Comparison of ENCODE assay signal across 9 mouse cellular contexts in the genomic region with DNA sequence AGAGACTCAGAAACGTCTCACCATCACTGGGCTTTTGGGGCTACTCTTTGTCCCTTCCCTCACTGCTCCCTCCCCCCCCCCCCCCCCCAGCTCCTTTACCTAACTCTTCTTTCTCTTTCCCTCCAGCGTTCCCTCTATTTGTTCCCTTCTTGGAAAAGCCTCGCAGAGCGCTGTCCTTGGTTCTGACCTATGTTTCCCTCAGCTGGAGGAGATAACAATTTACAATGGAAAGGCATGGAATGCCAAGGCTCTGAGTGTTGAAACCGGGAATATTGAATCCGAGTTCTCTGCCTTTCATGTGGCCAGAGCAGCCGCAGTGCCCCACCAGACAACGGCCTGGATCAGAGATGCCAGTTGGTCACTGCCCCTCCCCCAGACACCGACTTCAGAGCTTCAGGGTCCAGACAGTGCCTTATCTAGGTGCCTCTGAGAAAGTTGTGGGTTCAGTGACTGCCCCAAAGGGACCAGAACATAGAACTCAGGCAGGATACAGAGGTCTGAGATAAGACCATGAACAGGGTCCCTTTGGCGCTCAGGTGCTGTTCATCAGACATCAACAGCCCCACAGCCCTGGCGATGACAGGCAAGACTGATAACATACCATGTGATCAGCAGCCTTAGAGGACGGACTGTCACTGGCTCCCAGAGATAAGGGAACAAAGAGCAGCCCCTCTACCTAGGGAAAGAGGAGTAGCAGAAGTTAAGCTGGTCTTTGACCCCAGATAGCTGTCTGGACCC. TPM values are rescaled to one million over a fixed set of nuclear protein-coding genes. Genes with fewer than 3 reads are reported as not detected.
DNase-seq lines count a peak whose midpoint lies in the region; ATAC-seq and TF ChIP-seq lines count a peak whose summit lies in the region.
"Had no signal": no experiment of that assay in that cellular context is flagged by ENCODE, and none has a peak within 500 bp of the region (broad histone marks: within the 10 kb centered on the region; RNA-seq: fewer than 3 reads in every experiment).

No protein-coding gene starts in this region.

- no peak for TF ChIP-seq POLR2A in lung, adult 2 months (IDR thresholded peaks at IDR 0.05; ENCODE audit: borderline replicate concordance, extremely low read depth, low read depth, low read length)

- ATAC-seq in lung, embryonic 14.5 days (ENCODE audit: insufficient read depth), result no peak; the same call in 1 of the 2 replicates
- no peak for ATAC-seq in embryonic facial prominence, embryonic 14.5 days (ENCODE audit: low read depth)
- peak; percentile 88 for ATAC-seq in liver, embryonic 14.5 days (ENCODE audit: insufficient read depth)
- ATAC-seq in intestine, embryonic 16.5 days, result no peak

- no peaks in the 10 kb centered on the region for H3K4me1 ChIP-seq in lung, embryonic 14.5 days (ENCODE audit: insufficient read depth)
- H3K4me1 ChIP-seq in lung, adult 2 months (ENCODE audit: control insufficient read depth, insufficient read depth, low read length), result no peaks in the 10 kb centered on the region
- H3K4me1 ChIP-seq in embryonic facial prominence, embryonic 14.5 days (ENCODE audit: control insufficient read depth, insufficient read depth, low read length), result no peaks in the 10 kb centered on the region
- peaks cover 0 to 5% of the 10 kb centered on the region in 2 experiments; a peak in 2 of 4 replicates for H3K4me1 ChIP-seq in liver, embryonic 14.5 days (replicated peaks; ENCODE audit: control insufficient read depth in 2 of 2, insufficient read depth in 2 of 2, low read length in 1 of 2)
- H3K4me1 ChIP-seq in intestine, embryonic 16.5 days (ENCODE audit: control insufficient read depth, insufficient read depth, low read length), result no peaks in the 10 kb centered on the region

- no peaks in the 10 kb centered on the region for H3K36me3 ChIP-seq in lung, embryonic 14.5 days (ENCODE audit: insufficient read depth)
- H3K36me3 ChIP-seq in embryonic facial prominence, embryonic 14.5 days (ENCODE audit: control insufficient read depth, insufficient read depth, low read length), result no peaks in the 10 kb centered on the region
- no peaks in the 10 kb centered on the region for H3K36me3 ChIP-seq in liver, embryonic 14.5 days (replicated peaks; ENCODE audit: control insufficient read depth, insufficient read depth, low read depth)
- no peaks in the 10 kb centered on the region for H3K36me3 ChIP-seq in intestine, embryonic 16.5 days (ENCODE audit: control insufficient read depth, insufficient read depth, low read length)
- H3K36me3 ChIP-seq: limb, embryonic 12.5 days had no signal

- 7% methylated on average over 12 of the region's 12 CpGs for WGBS in lung, embryonic 14.5 days
- WGBS in lung, adult 2 months, result 7% methylated on average over 12 of the region's 12 CpGs
- 9% methylated on average over 12 of the region's 12 CpGs for WGBS in embryonic facial prominence, embryonic 14.5 days
- WGBS in liver, embryonic 14.5 days (ENCODE audit: insufficient replicate concordance), result 3% methylated on average over 12 of the region's 12 CpGs
- 9% methylated on average over 12 of the region's 12 CpGs for WGBS in intestine, embryonic 16.5 days

- H3K27me3 ChIP-seq in lung, embryonic 14.5 days (ENCODE audit: insufficient read depth, low read length), result no peaks in the 10 kb centered on the region
- H3K27me3 ChIP-seq in embryonic facial prominence, embryonic 14.5 days (replicated peaks; ENCODE audit: control insufficient read depth, insufficient read depth, low read length), result no peaks in the 10 kb centered on the region
- no peaks in the 10 kb centered on the region; the same call in 1 of the 2 replicates for H3K27me3 ChIP-seq in liver, embryonic 14.5 days (ENCODE audit: control insufficient read depth, insufficient read depth, low read length)
- H3K27me3 ChIP-seq in intestine, embryonic 16.5 days (replicated peaks; ENCODE audit: control insufficient read depth, insufficient read depth, low read length), result no peaks in the 10 kb centered on the region

- DNase-seq in lung, embryonic 14.5 days, result peak; percentile 91
- DNase-seq in lung, adult 2 months, result no peak
- peak; percentile 86 for DNase-seq in embryonic facial prominence, embryonic 14.5 days (ENCODE audit: low spot score)
- peak in 2 of 3 experiments; percentile 7 to 17 for DNase-seq in liver, embryonic 14.5 days (ENCODE audit: low read depth in 3 of 3, low spot score in 3 of 3)
- peak; percentile 21 for DNase-seq in testis, postnatal 14 days (ENCODE audit: low spot score)
- no peak for DNase-seq in layer of hippocampus, adult 9-11 months
- no peak for DNase-seq in layer of hippocampus, postnatal 25 days (ENCODE audit: extremely low spot score in 1 of 2, low spot score in 1 of 2)

- H3K4me2 ChIP-seq in lung, embryonic 14.5 days, result no peak overlapping the region
- H3K4me2 ChIP-seq in embryonic facial prominence, embryonic 14.5 days (ENCODE audit: low read depth, low read length), result no peak overlapping the region
- H3K4me2 ChIP-seq in liver, embryonic 14.5 days (ENCODE audit: low read depth), result no peak overlapping the region
- H3K4me2 ChIP-seq in intestine, embryonic 16.5 days (ENCODE audit: low read depth, low read length), result no peak overlapping the region
- H3K4me2 ChIP-seq: limb, embryonic 12.5 days had no signal

- no peak for TF ChIP-seq CTCF in lung, embryonic 14.5 days (IDR thresholded peaks at IDR 0.05; ENCODE audit: low read depth)
- TF ChIP-seq CTCF in lung, adult 2 months (IDR thresholded peaks at IDR 0.05; ENCODE audit: insufficient read depth, low read length), result no peak
- no peak for TF ChIP-seq CTCF in liver, embryonic 14.5 days (IDR thresholded peaks at IDR 0.05; ENCODE audit: low read depth)

- H3K27ac ChIP-seq in lung, embryonic 14.5 days (ENCODE audit: low read depth), result no peak overlapping the region
- H3K27ac ChIP-seq in embryonic facial prominence, embryonic 14.5 days (replicated peaks; ENCODE audit: low read depth, low read length), result no peak overlapping the region
- no peak overlapping the region for H3K27ac ChIP-seq in liver, embryonic 14.5 days
- H3K27ac ChIP-seq in intestine, embryonic 16.5 days (ENCODE audit: low read length), result no peak overlapping the region
- H3K27ac ChIP-seq: limb, embryonic 12.5 days had no signal

- TF ChIP-seq EP300 in liver, embryonic 14.5 days (IDR thresholded peaks at IDR 0.05; ENCODE audit: low read depth), result peak; percentile 30; the same call in 1 of the 2 replicates

- no peaks in the 10 kb centered on the region for H3K9me3 ChIP-seq in lung, embryonic 14.5 days (ENCODE audit: low read depth, low read length)
- H3K9me3 ChIP-seq in embryonic facial prominence, embryonic 14.5 days (ENCODE audit: control insufficient read depth, low read length), result no peaks in the 10 kb centered on the region
- no peaks in the 10 kb centered on the region for H3K9me3 ChIP-seq in liver, embryonic 14.5 days (ENCODE audit: control insufficient read depth, low read length)
- no peaks in the 10 kb centered on the region for H3K9me3 ChIP-seq in intestine, embryonic 16.5 days (ENCODE audit: control insufficient read depth, low read length)
- H3K9me3 ChIP-seq: limb, embryonic 12.5 days had no signal

- no peak overlapping the region for H3K9ac ChIP-seq in lung, embryonic 14.5 days
- H3K9ac ChIP-seq in embryonic facial prominence, embryonic 14.5 days (ENCODE audit: low read depth, low read length), result no peak overlapping the region
- H3K9ac ChIP-seq in liver, embryonic 14.5 days (replicated peaks), result no peak overlapping the region
- H3K9ac ChIP-seq in intestine, embryonic 16.5 days (ENCODE audit: low read depth, low read length), result no peak overlapping the region
- H3K9ac ChIP-seq: limb, embryonic 12.5 days had no signal

- no peak overlapping the region for H3K4me3 ChIP-seq in lung, embryonic 14.5 days (ENCODE audit: low read depth, low read length)
- H3K4me3 ChIP-seq in lung, adult 2 months (replicated peaks; ENCODE audit: extremely low read depth, low read depth, low read length), result no peak overlapping the region
- no peak overlapping the region for H3K4me3 ChIP-seq in embryonic facial prominence, embryonic 14.5 days (ENCODE audit: low read depth, low read length)
- H3K4me3 ChIP-seq in liver, embryonic 14.5 days (ENCODE audit: insufficient read depth in 1 of 2, low read depth in 2 of 2, low read length in 2 of 2), result no peak overlapping the region
- no peak overlapping the region for H3K4me3 ChIP-seq in intestine, embryonic 16.5 days (ENCODE audit: low read length)
- H3K4me3 ChIP-seq: limb, embryonic 12.5 days had no signal

RNA-seq across cellular contexts. Expression of gene Slc32a1, which starts 25.8 kb away (rescaled TPM):
- polyA plus RNA-seq in lung, embryonic 14.5 days (2014; fragmentation: Nextera tagmentation; extraction: Ambion mirVana), result not detected in 2 replicates
- not detected in 2 replicates for polyA plus RNA-seq in lung, adult 2 months (2012; rRNA removed)
- polyA plus RNA-seq in embryonic facial prominence, embryonic 14.5 days (2014; fragmentation: Nextera tagmentation; extraction: Ambion mirVana), result 0.07 TPM in 1 of 2 replicates, not detected in the other
- polyA plus RNA-seq in liver, embryonic 14.5 days (2012; rRNA removed), result 0.01 and 0.05 TPM in 2 replicates
- polyA plus RNA-seq in liver, embryonic 14.5 days (2014; fragmentation: Nextera tagmentation; extraction: Ambion mirVana), result not detected in 2 replicates
- not detected in 2 replicates for polyA plus RNA-seq in intestine, embryonic 16.5 days (2015; fragmentation: Nextera tagmentation; extraction: Ambion mirVana)
- 10 to 100 TPM; 68.3 to 77.6 TPM for total RNA-seq in layer of hippocampus, postnatal 25 days (2021)
- polyA plus RNA-seq: limb, embryonic 12.5 days had no signal

RNA-seq across cellular contexts. Expression of gene Actr5, which starts 39.9 kb away (rescaled TPM):
- 12.5 and 15.5 TPM in 2 replicates for polyA plus RNA-seq in lung, embryonic 14.5 days (2014; fragmentation: Nextera tagmentation; extraction: Ambion mirVana)
- polyA plus RNA-seq in lung, adult 2 months (2012; rRNA removed), result 8.1 and 9.0 TPM in 2 replicates
- polyA plus RNA-seq in embryonic facial prominence, embryonic 14.5 days (2014; fragmentation: Nextera tagmentation; extraction: Ambion mirVana), result 10.6 and 13.0 TPM in 2 replicates
- polyA plus RNA-seq in liver, embryonic 14.5 days (2012; rRNA removed), result 2.9 and 3.6 TPM in 2 replicates
- polyA plus RNA-seq in liver, embryonic 14.5 days (2014; fragmentation: Nextera tagmentation; extraction: Ambion mirVana), result 4.9 and 5.9 TPM in 2 replicates
- polyA plus RNA-seq in intestine, embryonic 16.5 days (2015; fragmentation: Nextera tagmentation; extraction: Ambion mirVana), result 1.0 and 3.8 TPM in 2 replicates
- 10 to 100 TPM; 10.0 to 10.2 TPM for total RNA-seq in layer of hippocampus, postnatal 25 days (2021)

Comparison
In these comparisons a context has a peak if more than half of its experiments do, and no peak if none do; other contexts are left out.
1. DNase-seq: peak in lung, embryonic 14.5 days (single experiment), embryonic facial prominence, embryonic 14.5 days (single experiment), liver, embryonic 14.5 days (2 of 3) and testis, postnatal 14 days (single experiment); none in lung, adult 2 months (single experiment), layer of hippocampus, adult 9-11 months (single experiment) and layer of hippocampus, postnatal 25 days (0 of 2).